Mouse (Mus musculus): ENCODE results near the gene Atox1.

The Atox1 gene

GRCm38 (mm10) chr11:55461019-55461645 is at the start of gene Atox1:
Atox1 (minus strand) TSS chr11:55461239.
- peak; percentile 92 for DNase-seq (ENCODE audit: low spot score in 2 of 2)

DNA sequence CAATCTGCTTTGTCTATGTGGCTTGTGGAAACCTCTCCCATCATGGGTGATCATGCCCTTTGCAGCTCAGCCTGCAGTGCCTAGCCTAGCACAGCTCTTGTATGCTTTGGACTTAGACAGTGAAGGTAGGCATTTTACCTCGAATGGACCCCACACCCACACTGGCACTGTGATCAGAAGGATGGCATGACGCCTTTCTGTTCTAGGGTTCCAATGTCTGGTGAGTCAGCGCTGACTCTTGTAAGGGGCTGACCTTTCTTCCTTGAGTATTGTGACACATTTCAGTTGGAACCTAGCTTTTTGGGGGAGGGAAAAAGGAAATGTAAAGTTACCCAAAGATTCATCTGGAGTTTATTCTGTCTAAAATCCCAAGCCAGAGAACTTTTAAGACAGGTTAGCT is 44.4 kb upstream of the Atox1 start:
- no peak for DNase-seq (ENCODE audit: low spot score in 2 of 2)

GRCm38 (mm10) chr11:55502886-55503285 is 41.8 kb upstream of the Atox1 start:
- no peak for DNase-seq (ENCODE audit: low spot score in 2 of 2)

DNA sequence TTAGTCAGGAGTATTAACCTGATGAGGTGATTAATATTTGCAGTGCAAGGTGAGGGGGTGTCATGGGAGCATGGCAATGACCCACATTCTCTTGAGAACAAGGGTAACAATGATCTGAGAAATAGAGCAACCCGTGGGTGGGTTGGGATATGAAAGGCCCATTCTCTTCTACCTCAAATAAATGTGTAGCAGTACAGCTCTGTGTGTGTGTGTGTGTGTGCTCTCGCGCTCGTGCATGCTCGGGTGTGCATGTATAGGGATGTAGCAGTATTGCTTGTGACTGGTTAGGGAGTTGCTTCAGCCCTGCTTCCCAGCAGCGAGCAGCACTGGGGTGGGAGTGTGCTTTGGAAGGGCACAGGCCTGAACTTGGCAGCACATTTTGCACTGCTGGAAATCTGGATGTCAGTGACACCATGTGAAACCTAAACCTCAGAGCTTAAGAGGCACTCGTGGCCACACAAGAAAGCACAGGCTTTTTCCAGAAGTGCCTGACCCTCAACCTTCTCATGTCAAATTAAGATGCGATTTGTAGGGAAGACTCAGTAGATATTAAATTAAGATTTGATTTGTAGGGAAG is 41.0 kb upstream of the Atox1 start:
- DNase-seq (ENCODE audit: low spot score in 2 of 2): no peak

DNA sequence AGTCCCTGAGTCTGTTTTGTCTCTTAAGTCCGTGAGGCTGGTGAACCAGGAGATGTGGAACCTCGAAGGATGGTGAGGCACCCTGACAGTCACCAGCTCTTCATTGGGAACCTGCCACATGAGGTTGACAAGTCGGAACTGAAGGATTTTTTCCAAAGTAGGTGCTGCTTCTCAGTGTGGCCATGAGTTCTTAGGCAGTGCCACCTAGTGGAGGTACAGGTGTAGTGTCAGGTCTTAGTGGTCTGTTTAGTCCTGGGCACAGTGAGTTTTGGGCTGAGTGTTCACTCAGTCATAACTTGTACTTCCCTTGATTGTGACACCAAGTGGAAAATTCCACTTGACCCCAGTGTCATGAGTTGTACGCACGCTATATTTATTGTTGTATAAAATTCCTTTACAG is 36.8 kb upstream of the Atox1 start:
- DNase-seq (ENCODE audit: low spot score in 2 of 2): peak; percentile 20 to 31

- no peak for DNase-seq (ENCODE audit: low spot score in 2 of 2)
Observed at GRCm38 (mm10) chr11:55496158-55496557, 35.1 kb upstream of the Atox1 start.

- no peak for DNase-seq (ENCODE audit: low spot score in 2 of 2)
Observed at GRCm38 (mm10) chr11:55485443-55485842, 24.4 kb upstream of the Atox1 start.

DNA sequence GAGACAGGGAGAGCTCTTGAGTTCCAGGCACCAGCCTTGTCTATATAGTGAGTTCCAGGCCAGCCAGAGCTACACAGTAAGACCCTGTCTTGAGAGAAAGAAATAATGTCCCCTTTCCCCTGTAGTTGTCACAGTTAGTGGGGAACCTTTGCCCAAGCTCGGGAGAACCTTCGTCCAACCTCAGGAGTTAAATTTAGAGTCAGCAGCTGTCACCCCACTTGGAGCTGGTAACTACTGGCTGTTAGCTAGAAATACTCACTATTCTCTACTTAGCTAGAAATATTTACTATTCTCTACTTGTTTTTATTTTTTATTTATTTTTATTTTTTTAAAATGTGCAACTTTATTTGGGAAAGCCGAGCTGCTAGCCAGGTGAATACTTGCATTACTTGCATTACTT is 12.2 kb upstream of the Atox1 start:
- no peak for DNase-seq (ENCODE audit: low spot score in 2 of 2)

DNA sequence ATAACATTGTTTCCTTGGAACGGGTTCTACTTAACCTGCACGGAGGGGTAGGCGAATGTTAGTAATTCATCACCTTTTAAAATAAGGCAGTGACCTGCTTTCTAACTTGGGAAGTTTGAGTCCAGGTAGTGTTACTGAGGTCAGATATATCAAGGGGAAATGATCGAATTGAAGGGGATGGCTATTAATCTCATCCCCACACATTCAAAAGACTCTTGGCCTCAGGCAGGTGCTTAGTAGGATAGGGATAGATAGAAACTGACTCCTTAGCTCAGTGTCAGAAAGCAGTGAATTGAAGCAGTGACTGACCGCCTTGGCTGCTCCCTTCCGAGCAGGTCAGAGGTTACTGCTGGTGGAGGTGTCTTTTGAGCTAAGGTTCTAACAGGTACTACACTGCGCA is 10.4 kb upstream of the Atox1 start:
- no peak for DNase-seq (ENCODE audit: low spot score in 2 of 2)

DNA sequence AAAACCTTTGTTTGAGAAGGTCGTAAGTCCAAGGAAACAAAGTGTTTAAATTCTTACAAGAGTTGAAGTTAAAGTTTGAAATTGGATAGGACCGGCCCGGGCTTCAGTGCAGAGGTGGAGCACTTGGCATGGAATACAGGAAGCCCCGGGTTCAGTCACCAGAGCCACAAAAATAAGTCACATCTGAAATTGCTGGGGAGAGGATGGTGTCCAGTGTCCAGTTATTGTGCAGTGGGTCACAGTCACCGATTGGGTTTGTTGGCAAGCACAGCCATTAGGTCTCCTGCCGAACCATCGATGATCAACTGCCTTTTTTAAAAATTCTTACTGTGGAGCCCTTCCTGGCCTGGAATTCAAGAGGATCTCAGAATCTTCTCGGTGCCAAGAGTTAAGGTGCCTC is 9.7 kb upstream of the Atox1 start:
- DNase-seq (ENCODE audit: low spot score in 2 of 2): peak in 1 of 2 experiments; percentile 17

GRCm38 (mm10) chr11:55469923-55470691 is 9.1 kb upstream of the Atox1 start:
- DNase-seq (ENCODE audit: low spot score in 2 of 2): peak; percentile 35

DNA sequence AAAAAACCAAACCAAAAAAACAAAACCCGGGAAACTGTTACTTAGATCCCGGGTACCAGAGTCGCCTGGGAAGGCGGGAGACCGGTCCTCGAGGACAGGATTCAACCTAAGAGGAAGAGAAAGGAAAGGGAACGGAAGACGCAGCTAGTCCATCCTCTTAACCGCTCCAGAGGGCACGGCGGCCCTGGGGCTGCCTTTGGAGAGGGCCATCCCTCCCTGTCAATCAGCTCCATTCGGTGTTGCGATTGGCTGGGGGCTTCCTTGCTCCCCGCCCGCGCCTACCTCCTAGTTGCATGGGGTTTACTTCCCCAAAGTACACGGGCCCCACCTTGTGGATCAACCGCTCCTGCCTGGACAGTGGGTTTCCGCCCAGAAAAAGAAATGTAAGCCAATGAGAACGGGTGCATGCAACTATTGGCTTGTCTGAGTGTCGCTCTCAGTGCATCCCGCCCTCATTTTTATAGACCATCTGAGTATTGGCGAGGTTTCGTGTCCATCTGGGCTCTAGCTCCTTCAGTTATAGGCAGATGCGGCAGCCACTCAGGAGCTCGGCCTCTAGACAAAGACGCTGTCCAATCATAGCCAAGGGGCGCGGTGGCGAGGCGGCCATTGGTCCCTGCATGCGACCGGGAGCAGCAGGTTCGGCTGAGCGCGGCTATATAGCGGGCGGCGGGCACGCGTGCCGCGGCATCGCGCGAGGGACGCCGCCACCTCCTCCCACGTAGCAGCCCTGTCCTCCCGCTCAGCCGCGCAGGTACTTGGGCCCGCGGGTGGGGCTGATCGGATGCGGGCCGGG is 8.2 kb upstream of the Atox1 start, which contains the start of gene G3bp1:
Gene G3bp1, plus strand, starts transcription at position 638 of the 796 bp plus-strand sequence.
- peak; percentile 99 for DNase-seq (ENCODE audit: low spot score in 2 of 2)

GRCm38 (mm10) chr11:55468611-55469047 is 7.6 kb upstream of the Atox1 start:
- no peak for DNase-seq (ENCODE audit: low spot score in 2 of 2)

DNA sequence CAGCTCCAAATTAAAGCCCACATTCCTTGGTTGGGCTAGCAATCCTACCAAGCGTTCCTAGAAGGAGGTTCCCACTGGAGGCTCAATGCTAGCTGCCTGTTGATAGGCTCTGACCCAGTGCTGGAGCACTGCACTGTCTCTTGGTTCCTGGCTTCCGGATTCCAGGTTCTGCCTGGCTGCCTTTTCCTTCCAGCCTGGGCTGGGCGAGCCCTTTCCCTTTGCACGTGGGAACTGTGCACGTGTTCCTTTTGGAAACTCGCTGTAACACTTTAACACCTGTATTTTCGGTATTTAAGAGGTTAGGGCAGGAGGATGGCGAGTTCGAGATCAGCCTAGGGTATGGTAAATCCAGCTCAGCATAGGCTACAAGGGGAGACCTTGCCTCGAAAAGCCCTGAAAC is 7.0 kb upstream of the Atox1 start:
- no peak for DNase-seq (ENCODE audit: low spot score in 2 of 2)

GRCm38 (mm10) chr11:55465177-55465576 is 4.1 kb upstream of the Atox1 start:
- DNase-seq (ENCODE audit: low spot score in 2 of 2): no peak

GRCm38 (mm10) chr11:55464707-55465106 is 3.7 kb upstream of the Atox1 start:
- no peak for DNase-seq (ENCODE audit: low spot score in 2 of 2)

DNA sequence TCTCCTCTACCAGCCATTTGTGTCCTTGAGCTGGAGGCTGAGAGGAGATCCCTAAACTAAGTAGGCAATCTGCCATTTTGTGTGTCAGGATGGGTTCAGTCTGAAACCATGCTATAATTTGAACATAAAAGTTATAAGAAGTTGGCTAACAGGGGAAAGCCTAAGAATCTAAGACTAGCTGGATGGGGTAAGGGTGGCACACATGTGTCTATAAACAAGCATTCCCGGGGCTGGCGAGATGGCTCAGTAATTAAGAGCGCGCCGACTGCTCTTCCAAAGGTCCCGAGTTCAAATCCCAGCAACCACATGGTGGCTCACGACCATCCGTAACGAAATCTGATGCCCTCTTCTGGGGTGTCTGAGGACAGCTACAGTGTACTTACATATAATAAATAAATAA is 1.1 kb upstream of the Atox1 start:
- no peak for DNase-seq (ENCODE audit: low spot score in 2 of 2)

DNA sequence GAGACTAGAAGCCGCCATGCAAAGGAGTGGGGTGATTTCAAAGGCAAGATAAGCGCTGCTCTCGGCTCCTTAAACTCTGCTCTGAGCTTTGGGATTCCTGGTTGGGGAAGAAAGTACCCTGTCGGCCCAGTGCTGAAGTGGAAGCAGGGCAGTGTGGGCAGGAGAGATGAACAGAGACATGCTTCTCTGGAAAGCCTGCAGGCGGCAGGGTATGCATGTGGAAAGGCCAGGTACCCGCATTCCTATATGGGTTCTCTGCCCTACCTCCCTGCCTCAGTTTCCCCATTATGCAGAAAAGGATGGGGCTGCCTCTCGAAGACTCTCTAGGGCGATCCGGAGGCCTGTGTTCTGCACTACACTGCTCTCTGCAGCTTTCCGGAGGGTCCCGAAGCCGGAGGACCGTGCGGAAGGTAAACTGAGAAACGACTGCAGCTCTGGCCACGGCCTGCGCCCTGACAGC is 450 bp downstream of the Atox1 start:
- DNase-seq (ENCODE audit: low spot score in 2 of 2): no peak

DNA sequence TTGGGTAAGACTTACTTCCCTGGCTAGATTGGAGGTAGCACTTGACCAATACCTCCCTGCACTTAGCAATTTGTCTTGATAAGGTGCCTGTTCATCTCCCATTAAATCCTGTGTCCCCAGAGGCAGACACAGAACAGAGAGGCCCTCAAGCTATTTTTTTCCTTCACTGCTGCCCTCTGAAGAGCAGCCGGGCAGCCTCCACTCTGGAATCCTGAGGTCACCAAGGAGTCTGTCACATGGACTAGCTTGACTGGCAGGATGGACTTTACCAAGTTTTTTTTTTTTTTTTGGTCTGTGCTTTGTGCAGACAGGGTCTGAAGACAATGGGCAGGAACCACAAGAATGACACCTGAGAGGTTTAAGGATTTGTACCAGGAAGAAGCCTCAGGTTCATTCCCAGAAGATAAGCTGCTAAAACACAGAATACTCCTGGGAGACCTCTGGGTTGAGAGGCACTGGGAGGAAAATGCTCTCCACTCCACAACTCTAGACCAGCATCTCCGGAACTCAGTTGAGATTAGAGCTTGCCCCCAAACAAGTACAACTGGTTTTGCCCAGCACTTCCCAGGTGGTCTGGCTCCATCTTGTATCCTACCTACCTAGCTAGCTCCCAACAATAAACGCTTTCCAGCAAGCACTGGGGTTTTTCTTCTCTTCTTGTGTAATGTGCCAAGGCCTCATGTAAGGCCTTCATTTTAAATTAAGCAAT is 1.0 kb downstream of the Atox1 start:
- no peak for DNase-seq (ENCODE audit: low spot score in 2 of 2)

GRCm38 (mm10) chr11:55458501-55458900 is 2.5 kb downstream of the Atox1 start:
- DNase-seq (ENCODE audit: low spot score in 2 of 2): no peak

DNA sequence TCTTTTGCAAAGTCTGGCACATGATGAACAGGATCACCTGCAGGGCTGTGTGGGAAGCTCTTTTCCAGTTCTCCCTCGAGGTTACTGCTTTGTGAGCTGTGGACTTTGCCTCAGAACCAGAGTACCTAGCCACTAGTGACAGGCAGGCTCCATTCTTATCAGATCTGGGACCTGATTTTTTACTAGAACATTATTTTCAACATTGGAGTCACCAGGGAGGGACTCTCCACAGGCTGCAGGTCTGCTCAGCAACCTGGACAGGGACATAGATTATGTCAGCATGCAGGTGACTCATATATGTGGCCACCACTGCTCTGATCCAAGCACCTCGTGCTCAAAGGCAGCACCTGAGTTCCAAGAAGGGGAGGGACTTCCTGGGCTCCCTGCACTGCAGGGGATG is 5.9 kb downstream of the Atox1 start:
- DNase-seq (ENCODE audit: low spot score in 2 of 2): no peak

Measured in natural killer cell, adult 2 months (primary cell).